In genomic region chr4:151747723-151748122, GRCm38 (mm10) we compare ENCODE assay signal across 29 mouse cellular contexts.
"Had no signal": no experiment of that assay in that cellular context is flagged by ENCODE, and none has a peak within 500 bp of the region (broad histone marks: within the 10 kb centered on the region; RNA-seq: fewer than 3 reads in every experiment).

No protein-coding gene starts in this region.

- H3K36me3 ChIP-seq: embryonic facial prominence, embryonic 10.5 days; embryonic facial prominence, embryonic 12.5 days; embryonic facial prominence, embryonic 13.5 days; embryonic facial prominence, embryonic 15.5 days; forebrain, embryonic 10.5 days; forebrain, embryonic 12.5 days; forebrain, embryonic 15.5 days had no signal

- DNase-seq: cerebellum, adult 18-20 months; cerebellum, adult 2 months; cerebellum, adult 8-10 months; cerebellum, adult 9-10 months; cerebellum, adult 9-11 months; cerebellum, postnatal 10 days; cerebellum, postnatal 14 days; cerebellum, postnatal 25 days; cerebellum, postnatal 36 days; embryo, embryonic 11 days; forebrain, postnatal 0 days; gastrocnemius, adult 2 months; gastrocnemius, postnatal 10 days; gastrocnemius, postnatal 14 days; gastrocnemius, postnatal 25 days; gastrocnemius, postnatal 36 days; heart, adult 11 months; heart, adult 18-20 months had no signal

- H3K9me3 ChIP-seq: embryonic facial prominence, embryonic 10.5 days; embryonic facial prominence, embryonic 12.5 days; embryonic facial prominence, embryonic 13.5 days; embryonic facial prominence, embryonic 15.5 days; forebrain, embryonic 10.5 days; forebrain, embryonic 12.5 days; forebrain, embryonic 13.5 days; forebrain, embryonic 15.5 days had no signal

- H3K27me3 ChIP-seq: embryonic facial prominence, embryonic 12.5 days; embryonic facial prominence, embryonic 13.5 days; embryonic facial prominence, embryonic 15.5 days; forebrain, embryonic 12.5 days; forebrain, embryonic 13.5 days; forebrain, embryonic 15.5 days had no signal

- H3K4me3 ChIP-seq: embryonic facial prominence, embryonic 10.5 days; embryonic facial prominence, embryonic 12.5 days; embryonic facial prominence, embryonic 13.5 days; embryonic facial prominence, embryonic 15.5 days; erythroblast, embryonic 14.5 days; forebrain, embryonic 10.5 days; forebrain, embryonic 12.5 days; forebrain, embryonic 13.5 days; forebrain, embryonic 15.5 days; gastrocnemius, adult 2 months had no signal

- ATAC-seq: forebrain, embryonic 13.5 days; forebrain, embryonic 14.5 days; forebrain, embryonic 15.5 days; forebrain, embryonic 16.5 days; forebrain, postnatal 0 days had no signal
